Mouse (Mus musculus) liver, embryonic 11.5 days (tissue): Measurements from ENCODE around the gene Elf4. TPM values are rescaled to one million over a fixed set of nuclear protein-coding genes. Genes with fewer than 3 reads are reported as not detected.

ENCODE experiments used
- ATAC-seq: fragments of 200-750 bp; cut with Nextera tagmentation; replicated peaks from 2 replicates; pipeline ENCODE4 v1.8.0; 2017; ENCODE audit warnings: moderate number of reproducible peaks, mild to moderate bottlenecking, moderate TSS enrichment, moderate library complexity; ENCODE audit not compliant: low FRiP score
- DNase-seq: peaks from one replicate; pipeline ENCODE4 v3.0.0-alpha.2; 2017; ENCODE audit warnings: low spot score
- H3K27ac ChIP-seq: fragments of 300-500 bp; sonication (generic); 2 replicates; pipeline ENCODE4 v1.5.1; 2014; ENCODE audit warnings: mild to moderate bottlenecking, low read depth, low read length, control low read depth
- H3K27me3 ChIP-seq: fragments of 300-500 bp; sonication (generic); replicated peaks from 2 replicates; pipeline ENCODE4 v1.6.1; 2014; ENCODE audit warnings: low read length, mixed read lengths; ENCODE audit not compliant: control insufficient read depth, insufficient read depth
- H3K36me3 ChIP-seq: fragments of 300-500 bp; sonication (generic); 2 replicates; pipeline ENCODE4 v1.6.1; 2014; ENCODE audit warnings: mild to moderate bottlenecking, low read length, moderate library complexity, mixed read lengths; ENCODE audit not compliant: control insufficient read depth, insufficient read depth
- H3K4me1 ChIP-seq: fragments of 300-500 bp; sonication (generic); replicated peaks from 2 replicates; pipeline ENCODE4 v1.6.1; 2014; ENCODE audit warnings: low read length, mixed read lengths; ENCODE audit not compliant: control insufficient read depth, insufficient read depth
- H3K4me2 ChIP-seq: fragments of 300-500 bp; sonication (generic); 2 replicates; pipeline ENCODE4 v1.6.1; 2014; ENCODE audit warnings: mild to moderate bottlenecking, control low read depth, moderate library complexity
- H3K4me3 ChIP-seq: fragments of 300-500 bp; sonication (generic); 2 replicates; pipeline ENCODE4 v1.5.1; 2014; ENCODE audit warnings: low read depth, low read length, control low read depth
- H3K9ac ChIP-seq: fragments of 300-500 bp; sonication (generic); 2 replicates; pipeline ENCODE4 v1.6.1; 2014; ENCODE audit warnings: low read depth, low read length, control low read depth
- H3K9me3 ChIP-seq: fragments of 300-500 bp; sonication (generic); 2 replicates; pipeline ENCODE4 v1.6.1; 2016; ENCODE audit warnings: low read length, inconsistent platforms, mixed read lengths; ENCODE audit not compliant: control insufficient read depth
- WGBS: fragments of 180-500 bp; shearing (Covaris S2); extraction: QIAGEN DNeasy Blood & Tissue Kit; methylation state at CpG from one replicate; pipeline ENCODE4 v1.1.7; 2014; 5-methylcytosine and 5-hydroxymethylcytosine counted together
- polyA plus RNA-seq: library from polyadenylated mRNA; unstranded; fragments of >200 nt; fragmentation: Nextera tagmentation; extraction: Ambion mirVana; gene quantifications from 2 replicates; pipeline ENCODE4 v1.2.1, GENCODE M21; 2014

The Elf4 gene
- polyA plus RNA-seq, 1 experiment from 2014 or later: 7.8 TPM

- Histone ChIP-seq H3K4me3 (no peak overlapping the region), H3K27me3 (no peaks in the 10 kb centered on the region), H3K4me2 (no peak overlapping the region), H3K9me3 (no peaks in the 10 kb centered on the region), H3K27ac (no peak overlapping the region), H3K4me1 (peaks cover 25% of the 10 kb centered on the region), H3K9ac (no peak overlapping the region), H3K36me3 (no peaks in the 10 kb centered on the region)
- 43% methylated on average over 4 of the region's 4 CpGs for WGBS
- ATAC-seq: no peak
- DNase-seq: no peak
Observed at GRCm38 (mm10) chrX:48422986-48423385, 39.9 kb downstream of the Elf4 start.

DNA sequence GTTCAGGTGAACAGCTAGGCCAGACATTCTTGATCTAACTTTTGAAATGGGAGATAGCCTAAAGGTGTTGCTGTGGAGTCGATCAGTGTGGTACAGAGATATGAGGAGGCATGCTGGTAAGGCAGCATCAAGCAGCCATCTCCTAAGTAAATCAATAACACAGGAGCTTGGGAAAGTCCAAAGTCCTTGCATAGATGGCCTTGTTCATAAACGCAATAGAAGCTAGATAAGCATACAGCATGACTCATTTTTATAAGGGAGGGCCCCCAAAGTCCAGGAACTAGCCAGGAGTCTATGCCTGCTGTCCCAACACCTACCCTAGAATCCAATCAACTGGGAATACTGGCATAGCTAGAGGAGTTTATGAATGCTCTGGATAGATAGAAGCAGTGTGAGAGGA lies 44.5 kb downstream of the Elf4 start:
- no peak for ATAC-seq
- no peaks in the 10 kb centered on the region for H3K4me1 ChIP-seq

DNA sequence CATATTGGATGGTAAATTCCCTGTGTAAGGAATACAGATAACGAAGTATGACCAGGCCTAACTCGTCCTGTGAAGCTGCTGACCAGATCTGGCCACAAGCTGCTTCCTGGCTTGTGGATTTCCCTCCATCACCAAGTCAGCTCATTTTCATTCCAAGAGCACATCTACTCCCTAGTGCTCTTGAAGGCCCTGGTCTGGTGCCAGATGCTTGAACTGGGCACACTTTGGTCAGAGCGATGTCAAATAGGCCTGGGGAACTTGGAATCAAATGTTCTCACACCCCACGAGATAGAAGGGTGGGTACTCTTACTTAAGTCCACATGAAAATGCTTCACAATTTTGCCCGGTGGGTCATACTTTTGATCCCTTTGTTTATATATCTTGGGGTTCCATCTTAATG lies 48.6 kb downstream of the Elf4 start:
- Histone ChIP-seq H3K4me2 (no peak overlapping the region), H3K9ac (no peak overlapping the region), H3K27ac (no peak overlapping the region), H3K27me3 (no peaks in the 10 kb centered on the region), H3K4me1 (no peaks in the 10 kb centered on the region), H3K36me3 (peaks cover 3% of the 10 kb centered on the region; the same call in 1 of the 2 replicates), H3K4me3 (no peak overlapping the region), H3K9me3 (no peaks in the 10 kb centered on the region)
- DNase-seq (no peak), ATAC-seq (no peak)
- 82% methylated on average over 5 of the region's 5 CpGs for WGBS

More for the DNA sequence above, 44.5 kb downstream of the Elf4 start:
- Histone ChIP-seq H3K9ac (no peak overlapping the region), H3K36me3 (peaks cover 3% of the 10 kb centered on the region; the same call in 1 of the 2 replicates), H3K4me3 (no peak overlapping the region), H3K9me3 (no peaks in the 10 kb centered on the region), H3K27ac (no peak overlapping the region), H3K4me2 (no peak overlapping the region), H3K27me3 (no peaks in the 10 kb centered on the region)
- DNase-seq: no peak
- 65% methylated on average over 2 of the region's 2 CpGs for WGBS

- H3K9me3 ChIP-seq: no peaks in the 10 kb centered on the region
- no peak overlapping the region for H3K9ac ChIP-seq
- no peaks in the 10 kb centered on the region for H3K4me1 ChIP-seq
- H3K27ac ChIP-seq: no peak overlapping the region
- H3K4me3 ChIP-seq: no peak overlapping the region
- WGBS: 80% methylated on average over 6 of the region's 6 CpGs
- ATAC-seq (no peak), DNase-seq (no peak)
- no peaks in the 10 kb centered on the region for H3K27me3 ChIP-seq
- H3K4me2 ChIP-seq: no peak overlapping the region
- peaks cover 3% of the 10 kb centered on the region; the same call in 1 of the 2 replicates for H3K36me3 ChIP-seq
Observed at GRCm38 (mm10) chrX:48412629-48413028, 50.3 kb downstream of the Elf4 start.

- Histone ChIP-seq H3K4me2 (peak overlapping the region; percentile 64), H3K36me3 (no peaks in the 10 kb centered on the region), H3K9ac (no peak overlapping the region), H3K27me3 (no peaks in the 10 kb centered on the region), H3K4me1 (no peaks in the 10 kb centered on the region), H3K4me3 (peak overlapping the region; percentile 47), H3K9me3 (no peaks in the 10 kb centered on the region), H3K27ac (no peak overlapping the region)
- WGBS: 11% methylated on average over 7 of the region's 7 CpGs
- ATAC-seq: peak; percentile 51
- DNase-seq: no peak
Observed at GRCm38 (mm10) chrX:48410388-48410776, 52.5 kb downstream of the Elf4 start.

GRCm38 (mm10) chrX:48409611-48410387 lies 53.1 kb downstream of the Elf4 start:
- Histone ChIP-seq H3K4me1 (no peaks in the 10 kb centered on the region), H3K4me3 (peak overlapping the region; percentile 47), H3K9ac (no peak overlapping the region), H3K27me3 (no peaks in the 10 kb centered on the region), H3K9me3 (no peaks in the 10 kb centered on the region), H3K36me3 (no peaks in the 10 kb centered on the region), H3K4me2 (peak overlapping the region; percentile 64), H3K27ac (no peak overlapping the region)
- 12% methylated on average over 33 of the region's 36 CpGs for WGBS
- ATAC-seq (peak; percentile 89), DNase-seq (peak; percentile 83)

DNA sequence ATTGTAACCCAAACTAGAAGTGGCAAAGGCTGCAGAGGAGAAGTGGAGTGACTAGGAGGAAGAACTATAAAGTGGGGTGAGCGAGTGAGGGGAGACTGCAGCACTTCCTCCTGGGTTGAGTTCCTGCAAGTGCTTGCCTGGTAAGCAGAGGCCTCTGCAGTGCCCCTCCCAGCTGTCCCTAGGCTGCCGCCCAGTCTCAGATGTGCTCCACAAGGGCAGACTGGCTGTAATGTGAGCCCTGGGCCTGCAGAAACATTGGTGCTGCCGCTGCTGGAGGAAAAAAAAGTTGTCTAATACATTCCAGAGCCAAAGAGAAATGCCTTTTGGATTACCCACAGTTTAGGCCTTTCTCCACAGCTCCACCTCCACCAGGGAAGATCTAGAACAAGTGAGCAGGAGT lies 57.8 kb downstream of the Elf4 start:
- no peak for DNase-seq
- Histone ChIP-seq H3K4me3 (no peak overlapping the region), H3K4me2 (no peak overlapping the region), H3K27ac (no peak overlapping the region), H3K36me3 (peaks cover 9% of the 10 kb centered on the region), H3K4me1 (no peaks in the 10 kb centered on the region), H3K27me3 (no peaks in the 10 kb centered on the region), H3K9me3 (no peaks in the 10 kb centered on the region), H3K9ac (no peak overlapping the region)
- 46% methylated on average over 3 of the region's 3 CpGs for WGBS
- ATAC-seq: no peak

DNA sequence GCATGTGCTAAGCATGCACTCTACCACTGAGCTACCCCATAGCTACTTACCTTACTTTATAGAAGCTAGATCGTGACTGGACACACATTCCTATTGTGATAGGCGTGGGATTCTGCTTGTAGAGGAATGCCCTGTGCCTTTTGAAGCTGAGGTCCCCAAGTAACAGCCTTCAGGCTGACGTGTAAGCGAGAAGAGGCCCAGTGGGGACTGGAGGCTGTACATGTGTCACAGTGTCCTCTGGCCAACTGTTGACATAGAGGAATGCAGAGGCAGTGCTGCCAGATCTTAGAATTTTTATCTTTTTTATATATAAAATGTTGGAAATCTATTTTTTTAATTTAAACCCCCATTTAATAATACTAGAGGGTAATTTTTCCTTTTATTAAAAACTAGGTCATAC lies 62.9 kb downstream of the Elf4 start:
- Histone ChIP-seq H3K27me3 (no peaks in the 10 kb centered on the region), H3K4me3 (no peak overlapping the region), H3K9me3 (no peaks in the 10 kb centered on the region), H3K4me2 (no peak overlapping the region), H3K9ac (no peak overlapping the region), H3K4me1 (no peaks in the 10 kb centered on the region), H3K36me3 (peaks cover 9% of the 10 kb centered on the region), H3K27ac (no peak overlapping the region)
- ATAC-seq (no peak), DNase-seq (no peak)
- WGBS: 73% methylated on average over 4 of the region's 4 CpGs

GRCm38 (mm10) chrX:48389380-48389779 lies 73.6 kb downstream of the Elf4 start:
- H3K4me3 ChIP-seq: no peak overlapping the region
- no peaks in the 10 kb centered on the region for H3K9me3 ChIP-seq
- H3K9ac ChIP-seq: no peak overlapping the region
- H3K27me3 ChIP-seq: no peaks in the 10 kb centered on the region
- DNase-seq: no peak
- H3K27ac ChIP-seq: no peak overlapping the region
- WGBS: 80% methylated on average over 6 of the region's 6 CpGs
- no peak for ATAC-seq
- peaks cover 9% of the 10 kb centered on the region; the same call in 1 of the 2 replicates for H3K36me3 ChIP-seq
- H3K4me2 ChIP-seq: no peak overlapping the region
- H3K4me1 ChIP-seq: no peaks in the 10 kb centered on the region
